Mouse (Mus musculus) forebrain, embryonic 11.5 days (tissue): ENCODE measurements around the gene Rnase10. TPM values are rescaled to one million over a fixed set of nuclear protein-coding genes. Genes with fewer than 3 reads are reported as not detected.

Source experiments
- ATAC-seq: fragments of 200-750 bp; cut with Nextera tagmentation; replicated peaks from 2 replicates; pipeline ENCODE4 v1.8.0; 2017; ENCODE audit warnings: moderate TSS enrichment; ENCODE audit not compliant: low FRiP score
- DNase-seq: peaks from one replicate; pipeline ENCODE4 v3.0.0-alpha.2; 2017; ENCODE audit warnings: low spot score
- H3K27ac ChIP-seq: fragments of 300-500 bp; sonication (generic); 2 replicates; pipeline ENCODE4 v1.5.1; 2014; ENCODE audit warnings: low read depth, low read length
- H3K27me3 ChIP-seq: fragments of 300-500 bp; sonication (generic); 2 replicates; pipeline ENCODE4 v1.6.1; 2014; ENCODE audit warnings: mild to moderate bottlenecking, low read length, mixed read lengths; ENCODE audit not compliant: control insufficient read depth, insufficient read depth
- H3K36me3 ChIP-seq: fragments of 300-500 bp; sonication (generic); 2 replicates; pipeline ENCODE4 v1.6.1; 2014; ENCODE audit warnings: mild to moderate bottlenecking, low read length, moderate library complexity, mixed read lengths; ENCODE audit not compliant: control insufficient read depth, insufficient read depth
- H3K4me1 ChIP-seq: fragments of 300-500 bp; sonication (generic); replicated peaks from 2 replicates; pipeline ENCODE4 v1.6.1; 2014; ENCODE audit warnings: low read length, mixed read lengths; ENCODE audit not compliant: control insufficient read depth, insufficient read depth
- H3K4me2 ChIP-seq: fragments of 300-500 bp; sonication (generic); 2 replicates; pipeline ENCODE4 v1.6.1; 2014; ENCODE audit warnings: low read depth, mild to moderate bottlenecking, low read length, moderate library complexity, mixed read lengths; ENCODE audit not compliant: severe bottlenecking
- H3K4me3 ChIP-seq: fragments of 300-500 bp; sonication (generic); 2 replicates; pipeline ENCODE4 v1.5.1; 2014; ENCODE audit warnings: low read depth, low read length
- H3K9ac ChIP-seq: fragments of 300-500 bp; sonication (generic); 2 replicates; pipeline ENCODE4 v1.6.1; 2014; ENCODE audit warnings: low read length
- H3K9me3 ChIP-seq: fragments of 300-500 bp; sonication (generic); 2 replicates; pipeline ENCODE4 v1.6.1; 2016; ENCODE audit warnings: low read length, mixed read lengths; ENCODE audit not compliant: control insufficient read depth
- WGBS: fragments of 180-500 bp; shearing (Covaris S2); extraction: QIAGEN DNeasy Blood & Tissue Kit; methylation state at CpG from one replicate; pipeline ENCODE4 v1.1.7; 2014; 5-methylcytosine and 5-hydroxymethylcytosine counted together
- polyA plus RNA-seq: library from polyadenylated mRNA; unstranded; fragments of >200 nt; fragmentation: Nextera tagmentation; extraction: Ambion mirVana; gene quantifications from 2 replicates; pipeline ENCODE4 v1.2.1, GENCODE M21; 2014

The Rnase10 gene
- polyA plus RNA-seq, 1 experiment from 2014 or later = not detected

- DNase-seq (no peak), ATAC-seq (no peak)
- H3K9me3 ChIP-seq = no peaks in the 10 kb centered on the region
- H3K27me3 ChIP-seq = no peaks in the 10 kb centered on the region
- no peak overlapping the region for H3K9ac ChIP-seq
- no peaks in the 10 kb centered on the region for H3K4me1 ChIP-seq
- no peak overlapping the region for H3K4me3 ChIP-seq
- H3K27ac ChIP-seq = no peak overlapping the region
- H3K4me2 ChIP-seq = no peak overlapping the region
- H3K36me3 ChIP-seq = no peaks in the 10 kb centered on the region
- 73% methylated on average over 1 of the region's 1 CpGs for WGBS
Measured at GRCm38 (mm10) chr14:51024820-51025219, 17.3 kb downstream of the Rnase10 start.

- Histone ChIP-seq H3K9ac (no peak overlapping the region), H3K27ac (no peak overlapping the region), H3K4me2 (no peak overlapping the region), H3K9me3 (no peaks in the 10 kb centered on the region), H3K36me3 (no peaks in the 10 kb centered on the region), H3K27me3 (no peaks in the 10 kb centered on the region), H3K4me3 (no peak overlapping the region), H3K4me1 (no peaks in the 10 kb centered on the region)
- 40% methylated on average over 5 of the region's 5 CpGs for WGBS
- ATAC-seq (peak; percentile 64; the same call in 1 of the 2 replicates), DNase-seq (peak; percentile 65)
Measured at GRCm38 (mm10) chr14:51026391-51027133, 19.0 kb downstream of the Rnase10 start.

GRCm38 (mm10) chr14:51027387-51028155, 20.0 kb downstream of the Rnase10 start:
- WGBS = 54% methylated on average over 3 of the region's 3 CpGs
- H3K4me3 ChIP-seq = no peak overlapping the region
- ATAC-seq = no peak
- no peak overlapping the region for H3K9ac ChIP-seq
- no peak overlapping the region for H3K4me2 ChIP-seq
- H3K9me3 ChIP-seq = no peaks in the 10 kb centered on the region
- H3K4me1 ChIP-seq = no peaks in the 10 kb centered on the region
- no peak overlapping the region for H3K27ac ChIP-seq
- H3K27me3 ChIP-seq = no peaks in the 10 kb centered on the region
- H3K36me3 ChIP-seq = no peaks in the 10 kb centered on the region
- DNase-seq = no peak

- Histone ChIP-seq H3K27ac (no peak overlapping the region), H3K9me3 (no peaks in the 10 kb centered on the region), H3K4me1 (no peaks in the 10 kb centered on the region), H3K36me3 (no peaks in the 10 kb centered on the region), H3K4me3 (no peak overlapping the region), H3K4me2 (no peak overlapping the region), H3K27me3 (no peaks in the 10 kb centered on the region), H3K9ac (no peak overlapping the region)
- no peak for ATAC-seq
- no peak for DNase-seq
- WGBS = 77% methylated on average over 1 of the region's 1 CpGs
Measured at GRCm38 (mm10) chr14:51035206-51035605, 27.7 kb downstream of the Rnase10 start.

- Histone ChIP-seq H3K9me3 (no peaks in the 10 kb centered on the region), H3K36me3 (no peaks in the 10 kb centered on the region), H3K4me1 (no peaks in the 10 kb centered on the region), H3K9ac (no peak overlapping the region), H3K4me2 (no peak overlapping the region), H3K27me3 (no peaks in the 10 kb centered on the region), H3K4me3 (no peak overlapping the region), H3K27ac (no peak overlapping the region)
- 81% methylated on average over 4 of the region's 4 CpGs for WGBS
- no peak for DNase-seq
- ATAC-seq = no peak
Measured at GRCm38 (mm10) chr14:51036214-51036613, 28.7 kb downstream of the Rnase10 start.

GRCm38 (mm10) chr14:51041769-51042168, 34.2 kb downstream of the Rnase10 start, which contains the start of gene Rnase9:
Gene Rnase9 (minus strand): TSS chr14:51041869.
- Histone ChIP-seq H3K36me3 (no peaks in the 10 kb centered on the region), H3K4me3 (no peak within 1 kb of the TSS), H3K27me3 (no peaks in the 10 kb centered on the region), H3K4me2 (no peak within 1 kb of the TSS), H3K9ac (no peak within 1 kb of the TSS), H3K27ac (no peak within 1 kb of the TSS), H3K4me1 (no peaks in the 10 kb centered on the region), H3K9me3 (no peaks in the 10 kb centered on the region)
- ATAC-seq (no peak), DNase-seq (no peak)
- WGBS = 67% methylated on average over 6 of the region's 6 CpGs

GRCm38 (mm10) chr14:51047846-51048245, 40.3 kb downstream of the Rnase10 start:
- 78% methylated on average over 5 of the region's 5 CpGs for WGBS
- no peaks in the 10 kb centered on the region for H3K9me3 ChIP-seq
- no peak overlapping the region for H3K4me2 ChIP-seq
- no peak for ATAC-seq
- H3K36me3 ChIP-seq = no peaks in the 10 kb centered on the region
- H3K4me3 ChIP-seq = no peak overlapping the region
- no peak overlapping the region for H3K27ac ChIP-seq
- peaks cover 2% of the 10 kb centered on the region; the same call in 1 of the 2 replicates for H3K27me3 ChIP-seq
- no peaks in the 10 kb centered on the region for H3K4me1 ChIP-seq
- no peak overlapping the region for H3K9ac ChIP-seq
- no peak for DNase-seq

GRCm38 (mm10) chr14:51050063-51050462, 42.5 kb downstream of the Rnase10 start, which contains the start of gene Rnase11:
Gene Rnase11 (minus strand): TSS chr14:51050163.
- ATAC-seq = no peak
- Histone ChIP-seq H3K27me3 (peaks cover 3% of the 10 kb centered on the region; the same call in 1 of the 2 replicates), H3K4me1 (peaks cover 6% of the 10 kb centered on the region; the same call in 1 of the 2 replicates), H3K4me3 (no peak within 1 kb of the TSS), H3K27ac (no peak within 1 kb of the TSS), H3K36me3 (no peaks in the 10 kb centered on the region), H3K4me2 (no peak within 1 kb of the TSS), H3K9me3 (no peaks in the 10 kb centered on the region), H3K9ac (no peak within 1 kb of the TSS)
- 90% methylated on average over 2 of the region's 2 CpGs for WGBS
- no peak for DNase-seq
